ENCODE assay signal across 17 mouse cellular contexts in genomic region chr13:55507877-55508276, GRCm38 (mm10). TPM values are rescaled to one million over a fixed set of nuclear protein-coding genes. Genes with fewer than 3 reads are reported as not detected.
DNase-seq lines count a peak whose midpoint lies in the region; ATAC-seq and TF ChIP-seq lines count a peak whose summit lies in the region.
"Had no signal": no experiment of that assay in that cellular context is flagged by ENCODE, and none has a peak within 500 bp of the region (broad histone marks: within the 10 kb centered on the region; RNA-seq: fewer than 3 reads in every experiment).

No protein-coding gene starts in this region.

- TF ChIP-seq CTCF in forebrain, postnatal 0 days (IDR thresholded peaks at IDR 0.05; ENCODE audit: low read depth), result peak; percentile 37; the same call in 1 of the 2 replicates
- TF ChIP-seq CTCF in liver, postnatal 0 days (IDR thresholded peaks at IDR 0.05; ENCODE audit: low read depth), result peak; percentile 24
- peak; percentile 60 for TF ChIP-seq CTCF in ES-Bruce4 (IDR thresholded peaks at IDR 0.05; ENCODE audit: low read depth, low read length)

- H3K36me3 ChIP-seq in forebrain, postnatal 0 days (ENCODE audit: insufficient read depth), result peaks cover 57% of the 10 kb centered on the region
- peaks cover 6% of the 10 kb centered on the region for H3K36me3 ChIP-seq in forebrain, embryonic 16.5 days (ENCODE audit: control insufficient read depth, insufficient read depth)
- peaks cover 52% of the 10 kb centered on the region for H3K36me3 ChIP-seq in liver, postnatal 0 days (replicated peaks; ENCODE audit: insufficient read depth, low read length)
- H3K36me3 ChIP-seq in liver, embryonic 12.5 days, result peaks cover 62% of the 10 kb centered on the region
- H3K36me3 ChIP-seq in ES-Bruce4 (ENCODE audit: control insufficient read depth, insufficient read depth, low read length, poor library complexity, severe bottlenecking), result peaks cover 20% of the 10 kb centered on the region
- H3K36me3 ChIP-seq in embryonic facial prominence, embryonic 10.5 days (replicated peaks), result peaks cover 88% of the 10 kb centered on the region

- H3K9me3 ChIP-seq in forebrain, postnatal 0 days (ENCODE audit: low read length), result no peaks in the 10 kb centered on the region
- H3K9me3 ChIP-seq in forebrain, embryonic 16.5 days (ENCODE audit: control insufficient read depth, low read length), result no peaks in the 10 kb centered on the region
- H3K9me3 ChIP-seq in liver, postnatal 0 days (ENCODE audit: low read length), result no peaks in the 10 kb centered on the region
- H3K9me3 ChIP-seq in liver, embryonic 12.5 days (replicated peaks), result no peaks in the 10 kb centered on the region
- no peaks in the 10 kb centered on the region for H3K9me3 ChIP-seq in ES-Bruce4 (replicated peaks; ENCODE audit: control insufficient read depth, insufficient read depth, low read length, poor library complexity, severe bottlenecking)
- H3K9me3 ChIP-seq in embryonic facial prominence, embryonic 10.5 days, result no peaks in the 10 kb centered on the region
- H3K9me3 ChIP-seq: heart, embryonic 10.5 days; limb, embryonic 12.5 days; lung, embryonic 15.5 days had no signal

- no peak overlapping the region for H3K27ac ChIP-seq in forebrain, postnatal 0 days (ENCODE audit: low read depth, low read length)
- no peak overlapping the region for H3K27ac ChIP-seq in forebrain, embryonic 16.5 days (ENCODE audit: low read length)
- no peak overlapping the region for H3K27ac ChIP-seq in liver, postnatal 0 days (ENCODE audit: low read depth)
- no peak overlapping the region for H3K27ac ChIP-seq in liver, embryonic 12.5 days
- no peak overlapping the region for H3K27ac ChIP-seq in ES-Bruce4 (ENCODE audit: insufficient read depth, low read length)
- no peak overlapping the region for H3K27ac ChIP-seq in embryonic facial prominence, embryonic 10.5 days (replicated peaks)
- H3K27ac ChIP-seq: heart, embryonic 10.5 days; limb, embryonic 12.5 days; lung, embryonic 15.5 days had no signal

- TF ChIP-seq EP300 in liver, postnatal 0 days (IDR thresholded peaks at IDR 0.05; ENCODE audit: low read depth), result no peak
- no peak for TF ChIP-seq EP300 in ES-Bruce4 (IDR thresholded peaks at IDR 0.05; ENCODE audit: insufficient read depth, low read depth, low read length)

- DNase-seq in forebrain, postnatal 0 days, result no peak
- DNase-seq in liver, postnatal 0 days, result peak; percentile 12
- DNase-seq in embryonic facial prominence, embryonic 10.5 days (ENCODE audit: low spot score), result peak; percentile 58
- DNase-seq in cerebellum, postnatal 14 days, result no peak
- DNase-seq: adrenal gland, adult 2 months; B cell, adult 2 months; heart, postnatal 36 days; kidney, adult 8-10 months had no signal

- no peaks in the 10 kb centered on the region for H3K27me3 ChIP-seq in forebrain, postnatal 0 days (ENCODE audit: insufficient read depth, low read length)
- no peaks in the 10 kb centered on the region for H3K27me3 ChIP-seq in forebrain, embryonic 16.5 days (replicated peaks; ENCODE audit: control insufficient read depth, insufficient read depth, low read length)
- H3K27me3 ChIP-seq in liver, postnatal 0 days (ENCODE audit: insufficient read depth, low read length), result no peaks in the 10 kb centered on the region
- no peaks in the 10 kb centered on the region for H3K27me3 ChIP-seq in liver, embryonic 12.5 days (replicated peaks)
- H3K27me3 ChIP-seq in ES-Bruce4 (ENCODE audit: control insufficient read depth, insufficient read depth, low read length, poor library complexity, severe bottlenecking), result no peaks in the 10 kb centered on the region
- H3K27me3 ChIP-seq in embryonic facial prominence, embryonic 10.5 days (replicated peaks; ENCODE audit: low read depth, poor library complexity, severe bottlenecking), result no peaks in the 10 kb centered on the region
- H3K27me3 ChIP-seq: limb, embryonic 12.5 days; lung, embryonic 15.5 days had no signal

- WGBS in forebrain, postnatal 0 days, result 59% methylated on average over 11 of the region's 11 CpGs
- 59% methylated on average over 11 of the region's 11 CpGs for WGBS in forebrain, embryonic 16.5 days
- WGBS in liver, postnatal 0 days (ENCODE audit: insufficient replicate concordance), result 77% methylated on average over 11 of the region's 11 CpGs
- 58% methylated on average over 11 of the region's 11 CpGs for WGBS in liver, embryonic 12.5 days (ENCODE audit: insufficient replicate concordance)
- WGBS in embryonic facial prominence, embryonic 10.5 days, result 66% methylated on average over 11 of the region's 11 CpGs

- no peak for ATAC-seq in forebrain, postnatal 0 days
- ATAC-seq in forebrain, embryonic 16.5 days, result no peak
- ATAC-seq in liver, postnatal 0 days, result no peak
- ATAC-seq in liver, embryonic 12.5 days, result no peak
- ATAC-seq in monocyte, adult 5-6 weeks (replicated peaks; ENCODE audit: insufficient number of reproducible peaks, low FRiP score, low TSS enrichment, poor library complexity, severe bottlenecking), result no peak

- no peak overlapping the region for H3K9ac ChIP-seq in forebrain, postnatal 0 days
- H3K9ac ChIP-seq in forebrain, embryonic 16.5 days (replicated peaks; ENCODE audit: low read depth, low read length), result no peak overlapping the region
- no peak overlapping the region for H3K9ac ChIP-seq in liver, postnatal 0 days (replicated peaks)
- H3K9ac ChIP-seq in liver, embryonic 12.5 days, result no peak overlapping the region
- no peak overlapping the region for H3K9ac ChIP-seq in ES-Bruce4 (ENCODE audit: low read depth, poor library complexity, severe bottlenecking)
- H3K9ac ChIP-seq: limb, embryonic 12.5 days; lung, embryonic 15.5 days had no signal

- no peak overlapping the region for H3K4me2 ChIP-seq in forebrain, postnatal 0 days (ENCODE audit: low read depth)
- H3K4me2 ChIP-seq in forebrain, embryonic 16.5 days (ENCODE audit: low read length), result no peak overlapping the region
- H3K4me2 ChIP-seq in liver, postnatal 0 days (ENCODE audit: low read depth, low read length), result no peak overlapping the region
- H3K4me2 ChIP-seq in liver, embryonic 12.5 days, result no peak overlapping the region
- H3K4me2 ChIP-seq: limb, embryonic 12.5 days; lung, embryonic 15.5 days; midbrain, embryonic 11.5 days had no signal

- no peak overlapping the region for H3K4me3 ChIP-seq in forebrain, postnatal 0 days (ENCODE audit: low read depth, low read length)
- no peak overlapping the region for H3K4me3 ChIP-seq in forebrain, embryonic 16.5 days (replicated peaks; ENCODE audit: low read length)
- no peak overlapping the region for H3K4me3 ChIP-seq in liver, postnatal 0 days (ENCODE audit: low read depth, low read length)
- no peak overlapping the region for H3K4me3 ChIP-seq in liver, embryonic 12.5 days
- no peak overlapping the region for H3K4me3 ChIP-seq in ES-Bruce4 (ENCODE audit: low read depth, low read length)
- no peak overlapping the region for H3K4me3 ChIP-seq in embryonic facial prominence, embryonic 10.5 days
- H3K4me3 ChIP-seq: erythroblast, embryonic 14.5 days; heart, embryonic 10.5 days; limb, embryonic 12.5 days; lung, embryonic 15.5 days had no signal

- no peak for TF ChIP-seq POLR2A in ES-Bruce4 (IDR thresholded peaks at IDR 0.05; ENCODE audit: insufficient read depth, low read length)

- H3K4me1 ChIP-seq in forebrain, postnatal 0 days (ENCODE audit: insufficient read depth), result peaks cover 20% of the 10 kb centered on the region; the same call in 1 of the 2 replicates
- H3K4me1 ChIP-seq in forebrain, embryonic 16.5 days (replicated peaks; ENCODE audit: control insufficient read depth, insufficient read depth, low read length), result peaks cover 28% of the 10 kb centered on the region
- peaks cover 32% of the 10 kb centered on the region for H3K4me1 ChIP-seq in liver, postnatal 0 days (ENCODE audit: insufficient read depth)
- H3K4me1 ChIP-seq in liver, embryonic 12.5 days, result peaks cover 53% of the 10 kb centered on the region
- H3K4me1 ChIP-seq in ES-Bruce4 (ENCODE audit: control insufficient read depth, insufficient read depth, low read length), result peaks cover 11% of the 10 kb centered on the region
- peaks cover 42% of the 10 kb centered on the region for H3K4me1 ChIP-seq in embryonic facial prominence, embryonic 10.5 days

RNA-seq across cellular contexts. Expression of gene Pdlim7, which starts 5.6 kb away (rescaled TPM):
- 26.6 and 36.7 TPM in 2 replicates for total RNA-seq in forebrain, postnatal 0 days (2014; rRNA removed)
- 114 and 115 TPM in 2 replicates for polyA plus RNA-seq in forebrain, postnatal 0 days (2015; fragmentation: Nextera tagmentation; extraction: Ambion mirVana)
- 132 and 147 TPM in 2 replicates for polyA plus RNA-seq in forebrain, embryonic 16.5 days (2015; fragmentation: Nextera tagmentation; extraction: Ambion mirVana)
- polyA plus RNA-seq in liver, postnatal 0 days (2015; fragmentation: Nextera tagmentation; extraction: Ambion mirVana), result 15.9 and 17.0 TPM in 2 replicates
- polyA plus RNA-seq in liver, embryonic 12.5 days (2016; fragmentation: Nextera tagmentation; extraction: Ambion mirVana), result 44.3 and 45.2 TPM in 2 replicates
- polyA plus RNA-seq in ES-Bruce4 (2011; ENCODE audit: insufficient read depth, insufficient read length, low read depth, missing spikeins), result 84.4 and 97.7 TPM in 2 replicates
- 209 and 215 TPM in 2 replicates for polyA plus RNA-seq in embryonic facial prominence, embryonic 10.5 days (2016; fragmentation: Nextera tagmentation; extraction: Ambion mirVana)
- 4.7 to 13.5 TPM (median 10.5 TPM) in 3 replicates for total RNA-seq in monocyte, adult 5-6 weeks (2017)

RNA-seq across cellular contexts. Expression of gene Dbn1, which starts 20.0 kb away (rescaled TPM):
- 545 and 619 TPM in 2 replicates for total RNA-seq in forebrain, postnatal 0 days (2014; rRNA removed)
- polyA plus RNA-seq in forebrain, postnatal 0 days (2015; fragmentation: Nextera tagmentation; extraction: Ambion mirVana), result 603 and 619 TPM in 2 replicates
- polyA plus RNA-seq in forebrain, embryonic 16.5 days (2015; fragmentation: Nextera tagmentation; extraction: Ambion mirVana), result 792 and 816 TPM in 2 replicates
- 4.1 and 4.2 TPM in 2 replicates for polyA plus RNA-seq in liver, postnatal 0 days (2015; fragmentation: Nextera tagmentation; extraction: Ambion mirVana)
- 24.2 and 27.0 TPM in 2 replicates for polyA plus RNA-seq in liver, embryonic 12.5 days (2016; fragmentation: Nextera tagmentation; extraction: Ambion mirVana)
- polyA plus RNA-seq in ES-Bruce4 (2011; ENCODE audit: insufficient read depth, insufficient read length, low read depth, missing spikeins), result 43.6 and 44.3 TPM in 2 replicates
- 412 and 419 TPM in 2 replicates for polyA plus RNA-seq in embryonic facial prominence, embryonic 10.5 days (2016; fragmentation: Nextera tagmentation; extraction: Ambion mirVana)
- total RNA-seq in monocyte, adult 5-6 weeks (2017), result 0.58 TPM in 1 of 3 replicates, not detected in the others

RNA-seq across cellular contexts. Expression of gene Dok3, which starts 21.2 kb away (rescaled TPM):
- 2.5 and 4.8 TPM in 2 replicates for total RNA-seq in forebrain, postnatal 0 days (2014; rRNA removed)
- polyA plus RNA-seq in forebrain, postnatal 0 days (2015; fragmentation: Nextera tagmentation; extraction: Ambion mirVana), result 0.82 TPM in 2 replicates
- 3.1 and 4.6 TPM in 2 replicates for polyA plus RNA-seq in forebrain, embryonic 16.5 days (2015; fragmentation: Nextera tagmentation; extraction: Ambion mirVana)
- 18.1 and 20.2 TPM in 2 replicates for polyA plus RNA-seq in liver, postnatal 0 days (2015; fragmentation: Nextera tagmentation; extraction: Ambion mirVana)
- 3.4 and 4.4 TPM in 2 replicates for polyA plus RNA-seq in liver, embryonic 12.5 days (2016; fragmentation: Nextera tagmentation; extraction: Ambion mirVana)
- polyA plus RNA-seq in ES-Bruce4 (2011; ENCODE audit: insufficient read depth, insufficient read length, low read depth, missing spikeins), result 0.39 and 1.0 TPM in 2 replicates
- polyA plus RNA-seq in embryonic facial prominence, embryonic 10.5 days (2016; fragmentation: Nextera tagmentation; extraction: Ambion mirVana), result 3.6 and 4.2 TPM in 2 replicates
- total RNA-seq in monocyte, adult 5-6 weeks (2017), result 86.5 to 105 TPM (median 104 TPM) in 3 replicates

RNA-seq across cellular contexts. Expression of gene Ddx41, which starts 28.6 kb away (rescaled TPM):
- 65.2 and 69.6 TPM in 2 replicates for total RNA-seq in forebrain, postnatal 0 days (2014; rRNA removed)
- 46.1 and 51.7 TPM in 2 replicates for polyA plus RNA-seq in forebrain, postnatal 0 days (2015; fragmentation: Nextera tagmentation; extraction: Ambion mirVana)
- polyA plus RNA-seq in forebrain, embryonic 16.5 days (2015; fragmentation: Nextera tagmentation; extraction: Ambion mirVana), result 67.3 and 70.6 TPM in 2 replicates
- 17.0 and 17.2 TPM in 2 replicates for polyA plus RNA-seq in liver, postnatal 0 days (2015; fragmentation: Nextera tagmentation; extraction: Ambion mirVana)
- polyA plus RNA-seq in liver, embryonic 12.5 days (2016; fragmentation: Nextera tagmentation; extraction: Ambion mirVana), result 40.2 and 42.0 TPM in 2 replicates
- 55.2 and 63.9 TPM in 2 replicates for polyA plus RNA-seq in ES-Bruce4 (2011; ENCODE audit: insufficient read depth, insufficient read length, low read depth, missing spikeins)
- 90.0 and 93.5 TPM in 2 replicates for polyA plus RNA-seq in embryonic facial prominence, embryonic 10.5 days (2016; fragmentation: Nextera tagmentation; extraction: Ambion mirVana)
- total RNA-seq in monocyte, adult 5-6 weeks (2017), result 67.7 to 76.2 TPM (median 71.8 TPM) in 3 replicates

RNA-seq across cellular contexts. Expression of gene Prr7, which starts 43.8 kb away (rescaled TPM):
- 108 and 118 TPM in 2 replicates for total RNA-seq in forebrain, postnatal 0 days (2014; rRNA removed)
- 7.8 and 8.7 TPM in 2 replicates for polyA plus RNA-seq in forebrain, postnatal 0 days (2015; fragmentation: Nextera tagmentation; extraction: Ambion mirVana)
- 4.1 and 4.3 TPM in 2 replicates for polyA plus RNA-seq in forebrain, embryonic 16.5 days (2015; fragmentation: Nextera tagmentation; extraction: Ambion mirVana)
- polyA plus RNA-seq in liver, postnatal 0 days (2015; fragmentation: Nextera tagmentation; extraction: Ambion mirVana), result not detected in 2 replicates
- not detected in 2 replicates for polyA plus RNA-seq in liver, embryonic 12.5 days (2016; fragmentation: Nextera tagmentation; extraction: Ambion mirVana)
- polyA plus RNA-seq in ES-Bruce4 (2011; ENCODE audit: insufficient read depth, insufficient read length, low read depth, missing spikeins), result 3.1 and 3.4 TPM in 2 replicates
- polyA plus RNA-seq in embryonic facial prominence, embryonic 10.5 days (2016; fragmentation: Nextera tagmentation; extraction: Ambion mirVana), result 0.54 TPM in 2 replicates
- total RNA-seq in monocyte, adult 5-6 weeks (2017), result 2.2 to 3.8 TPM in 2 of 3 replicates, not detected in the other

Comparison
In these comparisons a context has a peak if more than half of its experiments do, and no peak if none do; other contexts are left out.
1. DNase-seq: peak in liver, postnatal 0 days (single experiment) and embryonic facial prominence, embryonic 10.5 days (single experiment); none in forebrain, postnatal 0 days (single experiment) and cerebellum, postnatal 14 days (0 of 2).
2. Peak in every context shown above with its lines, with median percentiles within 50 percentile points of each other: CTCF ChIP-seq.